Comparison of ENCODE assay signal across 8 mouse cellular contexts in the genomic region with DNA sequence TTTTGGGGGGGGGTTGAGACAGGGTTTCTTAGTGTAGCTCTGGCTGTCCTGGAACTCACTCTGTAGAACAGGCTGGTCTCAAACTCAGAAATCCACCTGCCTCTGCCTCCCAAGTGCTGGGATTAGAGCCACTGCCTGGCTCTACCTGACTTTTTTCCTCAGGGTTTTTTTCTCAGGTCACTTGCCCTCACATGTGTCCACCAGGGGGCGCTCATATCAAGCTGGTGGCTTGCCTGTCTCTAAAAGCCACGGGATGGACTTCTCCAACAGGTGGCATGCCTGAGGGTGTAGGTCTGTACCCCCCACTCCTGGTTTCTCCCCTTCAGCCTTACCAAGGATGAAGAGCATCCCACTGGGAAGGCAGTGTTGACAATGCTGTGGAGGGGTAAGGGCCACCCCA. TPM values are rescaled to one million over a fixed set of nuclear protein-coding genes. Genes with fewer than 3 reads are reported as not detected.
DNase-seq lines count a peak whose midpoint lies in the region; ATAC-seq and TF ChIP-seq lines count a peak whose summit lies in the region.

No protein-coding gene starts in this region.

- TF ChIP-seq CTCF in bone marrow macrophage, adult 2 months (IDR thresholded peaks at IDR 0.05; ENCODE audit: low read depth, low read length): peak; percentile 97
- peak; percentile 98 for TF ChIP-seq CTCF in intestine, postnatal 0 days (IDR thresholded peaks at IDR 0.05; ENCODE audit: low read depth)
- TF ChIP-seq CTCF in liver, embryonic 14.5 days (IDR thresholded peaks at IDR 0.05; ENCODE audit: low read depth): peak; percentile 96

- no peak for TF ChIP-seq POLR2A in bone marrow macrophage, adult 2 months (IDR thresholded peaks at IDR 0.05; ENCODE audit: borderline replicate concordance, low read depth, low read length)

- H3K27ac ChIP-seq in midbrain, embryonic 11.5 days (ENCODE audit: low read depth, low read length): no peak overlapping the region
- H3K27ac ChIP-seq in midbrain, embryonic 13.5 days: no peak overlapping the region
- no peak overlapping the region for H3K27ac ChIP-seq in bone marrow macrophage, adult 2 months (ENCODE audit: insufficient read depth, low read depth, low read length)
- no peak overlapping the region for H3K27ac ChIP-seq in intestine, postnatal 0 days (ENCODE audit: low read depth, low read length)
- no peak overlapping the region for H3K27ac ChIP-seq in liver, embryonic 14.5 days

- H3K4me3 ChIP-seq in midbrain, embryonic 11.5 days (ENCODE audit: low read depth, low read length): no peak overlapping the region
- no peak overlapping the region for H3K4me3 ChIP-seq in midbrain, embryonic 13.5 days (replicated peaks)
- no peak overlapping the region for H3K4me3 ChIP-seq in bone marrow macrophage, adult 2 months (ENCODE audit: insufficient read depth, low read length)
- H3K4me3 ChIP-seq in intestine, postnatal 0 days (ENCODE audit: low read depth, low read length): no peak overlapping the region
- no peak overlapping the region for H3K4me3 ChIP-seq in liver, embryonic 14.5 days (ENCODE audit: insufficient read depth in 1 of 2, low read depth in 2 of 2, low read length in 2 of 2)

- no peak overlapping the region for H3K4me2 ChIP-seq in midbrain, embryonic 11.5 days
- no peak overlapping the region for H3K4me2 ChIP-seq in midbrain, embryonic 13.5 days (replicated peaks)
- no peak overlapping the region for H3K4me2 ChIP-seq in intestine, postnatal 0 days (replicated peaks; ENCODE audit: low read depth)
- no peak overlapping the region for H3K4me2 ChIP-seq in liver, embryonic 14.5 days (ENCODE audit: low read depth)

- H3K27me3 ChIP-seq in midbrain, embryonic 11.5 days (ENCODE audit: control insufficient read depth, insufficient read depth, low read length): peaks cover 27% of the 10 kb centered on the region
- peaks cover 42% of the 10 kb centered on the region for H3K27me3 ChIP-seq in midbrain, embryonic 13.5 days
- H3K27me3 ChIP-seq in intestine, postnatal 0 days (replicated peaks; ENCODE audit: control insufficient read depth, insufficient read depth, low read length): no peaks in the 10 kb centered on the region
- H3K27me3 ChIP-seq in liver, embryonic 14.5 days (ENCODE audit: control insufficient read depth, insufficient read depth, low read length): peaks cover 28% of the 10 kb centered on the region

- no peak for TF ChIP-seq EP300 in liver, embryonic 14.5 days (IDR thresholded peaks at IDR 0.05; ENCODE audit: low read depth)

- ATAC-seq in midbrain, embryonic 11.5 days (ENCODE audit: low FRiP score): no peak
- ATAC-seq in midbrain, embryonic 13.5 days: no peak
- peak; percentile 25; the same call in 1 of the 2 replicates for ATAC-seq in intestine, postnatal 0 days
- no peak for ATAC-seq in liver, embryonic 14.5 days (ENCODE audit: insufficient read depth)

- H3K4me1 ChIP-seq in midbrain, embryonic 11.5 days (ENCODE audit: control insufficient read depth, insufficient read depth, low read length): peaks cover 6% of the 10 kb centered on the region
- H3K4me1 ChIP-seq in midbrain, embryonic 13.5 days (replicated peaks): peaks cover 12% of the 10 kb centered on the region
- no peaks in the 10 kb centered on the region for H3K4me1 ChIP-seq in bone marrow macrophage, adult 2 months (ENCODE audit: control insufficient read depth, insufficient read depth, low read length)
- no peaks in the 10 kb centered on the region for H3K4me1 ChIP-seq in intestine, postnatal 0 days (replicated peaks; ENCODE audit: control insufficient read depth, insufficient read depth, low read length)
- no peaks in the 10 kb centered on the region for H3K4me1 ChIP-seq in liver, embryonic 14.5 days (replicated peaks; ENCODE audit: control insufficient read depth in 2 of 2, insufficient read depth in 2 of 2, low read length in 1 of 2)

- peak; percentile 97 for DNase-seq in midbrain, embryonic 11.5 days (ENCODE audit: low spot score, missing footprints)
- peak; percentile 22 for DNase-seq in fibroblast of lung, adult 2 months (ENCODE audit: low read depth)
- peak; percentile 56 to 59 (median 58) for DNase-seq in liver, embryonic 14.5 days (ENCODE audit: low read depth in 3 of 3, low spot score in 3 of 3)
- DNase-seq in retina, postnatal 7 days (ENCODE audit: low read depth, low spot score): peak; percentile 75
- peak; percentile 96 for DNase-seq in thymus, postnatal 4 days

- H3K9me3 ChIP-seq in midbrain, embryonic 11.5 days (ENCODE audit: control insufficient read depth, low read length): peaks cover 5% of the 10 kb centered on the region; the same call in 1 of the 2 replicates
- H3K9me3 ChIP-seq in midbrain, embryonic 13.5 days: 0 out of 2 replicates have a peak, but pooled peaks cover 4% of the 10 kb centered on the region
- H3K9me3 ChIP-seq in intestine, postnatal 0 days (ENCODE audit: control insufficient read depth): no peaks in the 10 kb centered on the region
- no peaks in the 10 kb centered on the region for H3K9me3 ChIP-seq in liver, embryonic 14.5 days (ENCODE audit: control insufficient read depth, low read length)

- H3K9ac ChIP-seq in midbrain, embryonic 11.5 days (ENCODE audit: low read length): no peak overlapping the region
- H3K9ac ChIP-seq in midbrain, embryonic 13.5 days (replicated peaks): no peak overlapping the region
- H3K9ac ChIP-seq in intestine, postnatal 0 days (ENCODE audit: low read depth, low read length): no peak overlapping the region
- no peak overlapping the region for H3K9ac ChIP-seq in liver, embryonic 14.5 days (replicated peaks)

- WGBS in midbrain, embryonic 11.5 days: 2% methylated on average over 2 of the region's 2 CpGs
- WGBS in midbrain, embryonic 13.5 days: 9% methylated on average over 2 of the region's 2 CpGs
- WGBS in intestine, postnatal 0 days: 0% methylated on average over 2 of the region's 2 CpGs
- WGBS in liver, embryonic 14.5 days (ENCODE audit: insufficient replicate concordance): 0% methylated on average over 2 of the region's 2 CpGs

- H3K36me3 ChIP-seq in midbrain, embryonic 11.5 days (ENCODE audit: control insufficient read depth, insufficient read depth, low read length): no peaks in the 10 kb centered on the region
- no peaks in the 10 kb centered on the region for H3K36me3 ChIP-seq in midbrain, embryonic 13.5 days
- H3K36me3 ChIP-seq in intestine, postnatal 0 days (ENCODE audit: control insufficient read depth, insufficient read depth): peaks cover 17% of the 10 kb centered on the region; the same call in 1 of the 2 replicates
- H3K36me3 ChIP-seq in liver, embryonic 14.5 days (replicated peaks; ENCODE audit: control insufficient read depth, insufficient read depth, low read depth): no peaks in the 10 kb centered on the region

RNA-seq across cellular contexts. Expression of a gene that starts 11.5 kb away (rescaled TPM):
- 0.26 TPM in 2 replicates for polyA plus RNA-seq in midbrain, embryonic 11.5 days (2014; fragmentation: Nextera tagmentation; extraction: Ambion mirVana)
- 0.28 and 0.30 TPM in 2 replicates for polyA plus RNA-seq in midbrain, embryonic 13.5 days (2015; fragmentation: Nextera tagmentation; extraction: Ambion mirVana)
- not detected in 2 replicates for polyA plus RNA-seq in bone marrow macrophage, adult 2 months (2012; ENCODE audit: insufficient read depth, insufficient read length, missing spikeins)
- polyA plus RNA-seq in intestine, postnatal 0 days (2015; fragmentation: Nextera tagmentation; extraction: Ambion mirVana): 1.2 and 1.3 TPM in 2 replicates
- polyA plus RNA-seq in liver, embryonic 14.5 days (2012; rRNA removed): 0.03 and 0.09 TPM in 2 replicates
- 0.04 and 0.13 TPM in 2 replicates for polyA plus RNA-seq in liver, embryonic 14.5 days (2014; fragmentation: Nextera tagmentation; extraction: Ambion mirVana)

RNA-seq across cellular contexts. Expression of a gene that starts 27.6 kb away (rescaled TPM):
- polyA plus RNA-seq in midbrain, embryonic 11.5 days (2014; fragmentation: Nextera tagmentation; extraction: Ambion mirVana): 32.8 and 36.1 TPM in 2 replicates
- 50.3 and 51.0 TPM in 2 replicates for polyA plus RNA-seq in midbrain, embryonic 13.5 days (2015; fragmentation: Nextera tagmentation; extraction: Ambion mirVana)
- polyA plus RNA-seq in bone marrow macrophage, adult 2 months (2012; ENCODE audit: insufficient read depth, insufficient read length, missing spikeins): 47.0 and 47.6 TPM in 2 replicates
- polyA plus RNA-seq in intestine, postnatal 0 days (2015; fragmentation: Nextera tagmentation; extraction: Ambion mirVana): 98.9 and 114 TPM in 2 replicates
- 12.3 and 14.8 TPM in 2 replicates for polyA plus RNA-seq in liver, embryonic 14.5 days (2012; rRNA removed)
- polyA plus RNA-seq in liver, embryonic 14.5 days (2014; fragmentation: Nextera tagmentation; extraction: Ambion mirVana): 16.6 and 18.6 TPM in 2 replicates

RNA-seq across cellular contexts. Expression of a gene that starts 27.8 kb away (rescaled TPM):
- 48.6 and 55.6 TPM in 2 replicates for polyA plus RNA-seq in midbrain, embryonic 11.5 days (2014; fragmentation: Nextera tagmentation; extraction: Ambion mirVana)
- 78.4 and 88.2 TPM in 2 replicates for polyA plus RNA-seq in midbrain, embryonic 13.5 days (2015; fragmentation: Nextera tagmentation; extraction: Ambion mirVana)
- 70.4 TPM in 2 replicates for polyA plus RNA-seq in bone marrow macrophage, adult 2 months (2012; ENCODE audit: insufficient read depth, insufficient read length, missing spikeins)
- 64.6 and 66.8 TPM in 2 replicates for polyA plus RNA-seq in intestine, postnatal 0 days (2015; fragmentation: Nextera tagmentation; extraction: Ambion mirVana)
- polyA plus RNA-seq in liver, embryonic 14.5 days (2012; rRNA removed): 17.7 and 19.6 TPM in 2 replicates
- 27.3 and 29.3 TPM in 2 replicates for polyA plus RNA-seq in liver, embryonic 14.5 days (2014; fragmentation: Nextera tagmentation; extraction: Ambion mirVana)

RNA-seq across cellular contexts. Expression of a gene that starts 47.6 kb away (rescaled TPM):
- 72.8 and 78.6 TPM in 2 replicates for polyA plus RNA-seq in midbrain, embryonic 11.5 days (2014; fragmentation: Nextera tagmentation; extraction: Ambion mirVana)
- polyA plus RNA-seq in midbrain, embryonic 13.5 days (2015; fragmentation: Nextera tagmentation; extraction: Ambion mirVana): 63.4 and 68.5 TPM in 2 replicates
- polyA plus RNA-seq in bone marrow macrophage, adult 2 months (2012; ENCODE audit: insufficient read depth, insufficient read length, missing spikeins): 42.5 and 43.7 TPM in 2 replicates
- 45.2 and 48.7 TPM in 2 replicates for polyA plus RNA-seq in intestine, postnatal 0 days (2015; fragmentation: Nextera tagmentation; extraction: Ambion mirVana)
- polyA plus RNA-seq in liver, embryonic 14.5 days (2012; rRNA removed): 31.9 and 37.6 TPM in 2 replicates
- polyA plus RNA-seq in liver, embryonic 14.5 days (2014; fragmentation: Nextera tagmentation; extraction: Ambion mirVana): 28.8 and 33.8 TPM in 2 replicates

RNA-seq across cellular contexts. Expression of a gene that starts 54.3 kb away (rescaled TPM):
- polyA plus RNA-seq in midbrain, embryonic 11.5 days (2014; fragmentation: Nextera tagmentation; extraction: Ambion mirVana): 0.07 and 0.34 TPM in 2 replicates
- polyA plus RNA-seq in midbrain, embryonic 13.5 days (2015; fragmentation: Nextera tagmentation; extraction: Ambion mirVana): 0.22 and 0.26 TPM in 2 replicates
- 0.41 TPM in 1 of 2 replicates, not detected in the other for polyA plus RNA-seq in bone marrow macrophage, adult 2 months (2012; ENCODE audit: insufficient read depth, insufficient read length, missing spikeins)
- 0.10 and 0.29 TPM in 2 replicates for polyA plus RNA-seq in intestine, postnatal 0 days (2015; fragmentation: Nextera tagmentation; extraction: Ambion mirVana)
- polyA plus RNA-seq in liver, embryonic 14.5 days (2012; rRNA removed): 0.02 TPM in 1 of 2 replicates, not detected in the other
- polyA plus RNA-seq in liver, embryonic 14.5 days (2014; fragmentation: Nextera tagmentation; extraction: Ambion mirVana): not detected in 2 replicates

Comparison
In these comparisons a context has a peak if more than half of its experiments do, and no peak if none do; other contexts are left out.
1. DNase-seq: peak in every context shown above with its lines; median percentile 97 in midbrain, embryonic 11.5 days; 96 in thymus, postnatal 4 days; 75 in retina, postnatal 7 days; 58 in liver, embryonic 14.5 days; 22 in fibroblast of lung, adult 2 months.